Mouse (Mus musculus) forebrain, embryonic 12.5 days (tissue): ENCODE measurements around the gene Gmpr. TPM values are rescaled to one million over a fixed set of nuclear protein-coding genes. Genes with fewer than 3 reads are reported as not detected.

ENCODE experiments used
- ATAC-seq: fragments of 200-750 bp; cut with Nextera tagmentation; 2 replicates; pipeline ENCODE4 v1.8.0; 2017; ENCODE audit warnings: moderate TSS enrichment; ENCODE audit not compliant: low FRiP score
- H3K27ac ChIP-seq: fragments of 300-500 bp; sonication (generic); 2 replicates; pipeline ENCODE4 v1.5.1; 2016; ENCODE audit warnings: mild to moderate bottlenecking
- H3K27me3 ChIP-seq: fragments of 300-500 bp; sonication (generic); 2 replicates; pipeline ENCODE4 v1.6.1; 2016; ENCODE audit warnings: mild to moderate bottlenecking
- H3K36me3 ChIP-seq: fragments of 300-500 bp; sonication (generic); replicated peaks from 2 replicates; pipeline ENCODE4 v1.6.1; 2016; ENCODE audit warnings: mild to moderate bottlenecking
- H3K4me1 ChIP-seq: fragments of 300-500 bp; sonication (generic); 2 replicates; pipeline ENCODE4 v1.6.1; 2016
- H3K4me2 ChIP-seq: fragments of 300-500 bp; sonication (generic); 2 replicates; pipeline ENCODE4 v1.6.1; 2016; ENCODE audit warnings: mild to moderate bottlenecking, moderate library complexity
- H3K4me3 ChIP-seq: fragments of 300-500 bp; sonication (generic); replicated peaks from 2 replicates; pipeline ENCODE4 v1.5.1; 2016; ENCODE audit warnings: mild to moderate bottlenecking
- H3K9ac ChIP-seq: fragments of 300-500 bp; sonication (generic); 2 replicates; pipeline ENCODE4 v1.6.1; 2016; ENCODE audit warnings: mild to moderate bottlenecking
- H3K9me3 ChIP-seq: fragments of 300-500 bp; sonication (generic); 2 replicates; pipeline ENCODE4 v1.6.1; 2016
- WGBS: fragments of 180-500 bp; shearing (Covaris S2); methylation state at CpG from one replicate; pipeline ENCODE4 v1.1.7; 2016; 5-methylcytosine and 5-hydroxymethylcytosine counted together
- polyA plus RNA-seq: library from polyadenylated mRNA; unstranded; fragments of >200 nt; fragmentation: Nextera tagmentation; extraction: Ambion mirVana; gene quantifications from 2 replicates; pipeline ENCODE4 v1.2.1, GENCODE M21; 2016

Gene Gmpr
- polyA plus RNA-seq, result 13.6 and 14.4 TPM in 2 replicates

DNA sequence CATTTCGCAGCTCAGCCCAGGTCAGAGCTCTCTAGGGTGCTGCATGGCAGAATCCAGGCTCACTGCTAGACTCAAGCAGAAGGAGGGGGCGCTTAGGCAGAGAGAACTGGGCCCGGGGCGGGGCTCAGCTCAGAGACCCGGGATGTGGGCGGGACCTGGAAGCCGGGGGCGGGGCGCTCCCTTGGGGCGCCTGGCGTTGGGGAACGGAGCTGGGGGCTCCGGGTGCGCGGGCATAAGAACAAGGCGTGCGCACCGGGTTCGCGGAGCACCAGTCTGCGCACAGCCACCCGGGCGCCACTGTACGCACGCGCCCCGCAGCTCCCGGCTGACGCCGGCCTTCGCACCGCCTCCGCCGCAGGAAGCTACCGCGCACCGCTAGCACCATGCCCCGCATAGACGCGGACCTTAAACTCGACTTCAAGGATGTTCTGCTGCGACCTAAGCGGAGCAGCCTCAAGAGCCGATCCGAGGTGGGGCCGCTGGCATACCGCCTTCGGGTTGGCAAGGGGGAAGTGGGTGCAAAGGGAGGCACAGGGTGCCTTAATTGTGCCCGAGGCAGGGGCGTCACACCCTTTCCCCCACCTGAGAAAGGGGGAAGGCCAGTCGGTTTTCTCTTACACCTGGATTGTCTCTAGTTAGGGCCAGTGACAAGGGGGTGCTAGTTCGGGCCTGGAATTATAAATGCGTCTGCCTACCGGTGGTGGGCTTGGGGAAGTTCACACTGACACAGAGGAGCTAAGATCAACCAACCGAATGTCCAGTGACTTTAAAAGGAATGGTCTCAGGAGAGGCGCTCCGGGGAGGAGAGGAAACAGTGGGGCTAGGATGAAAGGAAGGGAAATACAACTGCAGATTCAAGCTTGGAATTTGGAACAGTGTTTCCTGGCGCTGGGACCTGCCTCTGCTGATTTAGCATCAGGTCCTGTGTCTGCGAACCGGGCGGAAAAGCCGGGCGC lies at the start of gene Gmpr:
Gene Gmpr (plus strand): TSS at position 171 of the 956 bp plus-strand sequence.
- H3K4me1 ChIP-seq, result peaks cover 15% of the 10 kb centered on the region
- peak within 1 kb of the TSS; percentile 53 for H3K4me3 ChIP-seq
- H3K27ac ChIP-seq, result peak within 1 kb of the TSS; percentile 26
- peak; percentile 87 for ATAC-seq
- peaks cover 38% of the 10 kb centered on the region for H3K27me3 ChIP-seq
- H3K36me3 ChIP-seq, result no peaks in the 10 kb centered on the region
- peak within 1 kb of the TSS; percentile 76 for H3K4me2 ChIP-seq
- no peaks in the 10 kb centered on the region for H3K9me3 ChIP-seq
- H3K9ac ChIP-seq, result peak within 1 kb of the TSS; percentile 56
- WGBS, result 1% methylated on average over 61 of the region's 63 CpGs

GRCm38 (mm10) chr13:45457459-45457858 lies 49.8 kb upstream of the Gmpr start:
- no peak overlapping the region for H3K4me2 ChIP-seq
- no peak for ATAC-seq
- 86% methylated on average over 7 of the region's 7 CpGs for WGBS
- no peaks in the 10 kb centered on the region for H3K36me3 ChIP-seq
- H3K4me3 ChIP-seq, result no peak overlapping the region
- H3K4me1 ChIP-seq, result peaks cover 13% of the 10 kb centered on the region
- no peaks in the 10 kb centered on the region for H3K27me3 ChIP-seq
- no peak overlapping the region for H3K9ac ChIP-seq
- no peaks in the 10 kb centered on the region for H3K9me3 ChIP-seq
- H3K27ac ChIP-seq, result no peak overlapping the region

GRCm38 (mm10) chr13:45460177-45460576 lies 47.1 kb upstream of the Gmpr start:
- Histone ChIP-seq H3K27me3 (no peaks in the 10 kb centered on the region), H3K27ac (no peak overlapping the region), H3K9me3 (no peaks in the 10 kb centered on the region), H3K9ac (no peak overlapping the region), H3K4me2 (no peak overlapping the region), H3K4me1 (peaks cover 7% of the 10 kb centered on the region), H3K36me3 (no peaks in the 10 kb centered on the region), H3K4me3 (no peak overlapping the region)
- 87% methylated on average over 3 of the region's 3 CpGs for WGBS
- ATAC-seq, result no peak

GRCm38 (mm10) chr13:45461370-45461958 lies 45.8 kb upstream of the Gmpr start:
- Histone ChIP-seq H3K27ac (no peak overlapping the region), H3K9me3 (no peaks in the 10 kb centered on the region), H3K4me3 (no peak overlapping the region), H3K4me1 (no peaks in the 10 kb centered on the region), H3K36me3 (no peaks in the 10 kb centered on the region), H3K9ac (no peak overlapping the region), H3K4me2 (no peak overlapping the region), H3K27me3 (0 out of 2 replicates have a peak, but pooled peaks cover under 1% of the 10 kb centered on the region)
- ATAC-seq, result no peak
- 87% methylated on average over 14 of the region's 14 CpGs for WGBS

DNA sequence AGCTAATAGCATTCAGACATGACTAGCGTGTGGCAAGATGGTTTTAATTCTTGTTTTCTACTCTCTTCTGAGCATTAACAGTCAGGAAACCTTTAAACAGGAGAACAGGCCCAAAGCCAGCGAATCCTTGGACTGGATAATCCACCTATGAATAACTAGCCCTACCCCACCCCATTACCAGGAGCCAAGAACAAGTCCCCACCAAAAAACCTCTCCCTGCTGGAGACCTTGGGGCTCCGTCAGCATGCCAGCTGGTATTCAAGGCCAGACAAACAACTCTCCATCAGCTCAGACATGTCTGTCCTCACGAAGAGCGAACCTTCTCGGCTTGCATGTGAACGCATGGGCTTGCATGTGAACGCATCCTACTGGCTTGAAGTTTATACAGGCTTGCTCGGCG lies 41.6 kb upstream of the Gmpr start:
- H3K4me2 ChIP-seq, result no peak overlapping the region
- WGBS, result 83% methylated on average over 10 of the region's 10 CpGs
- H3K9me3 ChIP-seq, result no peaks in the 10 kb centered on the region

GRCm38 (mm10) chr13:45466031-45466519 lies 41.2 kb upstream of the Gmpr start:
- WGBS, result 59% methylated on average over 10 of the region's 10 CpGs

More for the DNA sequence above, 41.6 kb upstream of the Gmpr start:
- peaks cover 30% of the 10 kb centered on the region for H3K27me3 ChIP-seq
- peaks cover 16% of the 10 kb centered on the region for H3K4me1 ChIP-seq
- no peak overlapping the region for H3K27ac ChIP-seq
- H3K9ac ChIP-seq, result no peak overlapping the region
- H3K36me3 ChIP-seq, result no peaks in the 10 kb centered on the region
- ATAC-seq, result no peak
- H3K4me3 ChIP-seq, result no peak overlapping the region

DNA sequence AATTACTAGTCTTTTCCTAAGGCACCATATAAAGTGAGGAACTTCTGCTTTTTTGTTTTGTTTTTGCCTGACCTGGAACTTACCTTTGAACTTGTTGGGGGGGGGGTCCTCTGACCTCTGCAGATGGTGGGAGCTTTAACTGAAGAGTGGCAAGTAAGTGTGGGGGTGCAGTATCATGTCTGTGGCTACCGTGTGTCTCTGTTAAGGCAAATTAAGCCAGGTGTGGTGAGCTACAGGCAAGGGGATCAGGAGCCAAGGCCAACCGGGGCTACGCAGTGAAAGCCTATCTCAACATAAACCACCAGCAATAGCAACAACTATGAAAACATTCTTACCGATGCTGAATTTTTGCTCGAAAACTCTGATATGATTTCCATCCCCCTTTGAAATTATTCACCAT lies 38.5 kb upstream of the Gmpr start:
- no peak for ATAC-seq
- Histone ChIP-seq H3K4me1 (peaks cover 16% of the 10 kb centered on the region), H3K27me3 (peaks cover 52% of the 10 kb centered on the region), H3K4me2 (no peak overlapping the region), H3K9me3 (no peaks in the 10 kb centered on the region), H3K9ac (no peak overlapping the region), H3K27ac (no peak overlapping the region), H3K4me3 (no peak overlapping the region), H3K36me3 (no peaks in the 10 kb centered on the region)
- WGBS, result 82% methylated on average over 5 of the region's 5 CpGs

More at GRCm38 (mm10) chr13:45466031-45466519, 41.2 kb upstream of the Gmpr start:
- Histone ChIP-seq H3K4me3 (no peak overlapping the region), H3K36me3 (no peaks in the 10 kb centered on the region), H3K9me3 (no peaks in the 10 kb centered on the region), H3K27ac (no peak overlapping the region), H3K9ac (no peak overlapping the region), H3K4me2 (no peak overlapping the region), H3K27me3 (peaks cover 33% of the 10 kb centered on the region), H3K4me1 (peaks cover 16% of the 10 kb centered on the region)
- ATAC-seq, result no peak

GRCm38 (mm10) chr13:45469481-45470301 lies 37.6 kb upstream of the Gmpr start:
- H3K4me2 ChIP-seq, result 0 out of 2 replicates have a peak overlapping the region, but pooled peaks have one; percentile 2
- no peak overlapping the region for H3K9ac ChIP-seq
- H3K9me3 ChIP-seq, result no peaks in the 10 kb centered on the region
- WGBS, result 36% methylated on average over 19 of the region's 19 CpGs
- H3K4me3 ChIP-seq, result no peak overlapping the region
- 0 out of 2 replicates have a peak overlapping the region, but pooled peaks have one; percentile 36 for H3K27ac ChIP-seq
- no peak for ATAC-seq
- peaks cover 16% of the 10 kb centered on the region for H3K4me1 ChIP-seq
- no peaks in the 10 kb centered on the region for H3K36me3 ChIP-seq
- peaks cover 61% of the 10 kb centered on the region for H3K27me3 ChIP-seq

DNA sequence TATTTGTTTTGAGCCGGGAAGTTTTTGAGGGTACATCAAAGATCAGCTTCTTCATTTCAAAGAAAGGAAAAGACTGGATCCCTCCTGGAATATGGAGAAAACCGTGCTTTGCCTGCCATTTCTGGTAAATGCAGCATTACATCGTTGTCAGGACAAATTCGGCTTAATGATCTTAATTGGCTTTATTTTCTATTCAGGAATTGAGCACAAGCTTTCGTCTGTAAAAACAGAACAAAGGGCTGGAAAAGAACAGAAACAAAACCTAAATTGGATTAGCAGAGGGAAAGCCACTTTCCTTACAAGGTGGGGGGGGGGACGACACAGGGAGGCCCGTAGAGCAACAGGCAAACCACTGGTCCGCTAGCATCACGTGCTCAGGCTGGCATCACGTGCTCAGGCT lies 33.9 kb upstream of the Gmpr start:
- peaks cover 73% of the 10 kb centered on the region for H3K27me3 ChIP-seq
- no peak overlapping the region for H3K4me3 ChIP-seq
- H3K4me2 ChIP-seq, result no peak overlapping the region
- H3K27ac ChIP-seq, result no peak overlapping the region
- no peaks in the 10 kb centered on the region for H3K9me3 ChIP-seq
- no peaks in the 10 kb centered on the region for H3K36me3 ChIP-seq
- H3K4me1 ChIP-seq, result peaks cover 16% of the 10 kb centered on the region
- H3K9ac ChIP-seq, result no peak overlapping the region
- no peak for ATAC-seq
- 20% methylated on average over 8 of the region's 10 CpGs for WGBS

DNA sequence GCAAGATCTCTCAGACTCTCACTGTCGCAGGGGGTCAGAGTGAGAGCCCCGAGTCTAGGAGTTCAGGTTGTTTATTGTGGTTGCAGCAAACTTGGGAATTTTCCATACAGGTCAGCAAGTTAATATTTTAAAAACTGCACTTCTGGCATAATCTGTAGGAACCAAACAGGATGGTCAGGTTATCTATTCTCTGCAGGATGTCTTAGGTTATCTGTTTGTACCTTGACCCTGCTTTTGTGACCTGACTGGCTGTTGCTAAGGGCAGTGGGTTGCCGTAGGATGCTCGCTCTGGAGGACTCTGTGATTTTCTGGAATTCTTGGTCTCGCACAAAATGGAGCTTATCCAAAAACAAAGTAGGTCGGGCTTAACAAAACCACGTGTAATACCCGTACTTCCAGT lies 31.9 kb upstream of the Gmpr start:
- no peak overlapping the region for H3K4me2 ChIP-seq
- 83% methylated on average over 8 of the region's 8 CpGs for WGBS
- ATAC-seq, result no peak

GRCm38 (mm10) chr13:45477183-45477582 lies 30.1 kb upstream of the Gmpr start:
- Histone ChIP-seq H3K9me3 (no peaks in the 10 kb centered on the region), H3K36me3 (no peaks in the 10 kb centered on the region), H3K4me2 (no peak overlapping the region), H3K27me3 (peaks cover 42% of the 10 kb centered on the region), H3K27ac (no peak overlapping the region), H3K4me3 (no peak overlapping the region), H3K9ac (no peak overlapping the region), H3K4me1 (no peaks in the 10 kb centered on the region)
- ATAC-seq, result no peak
- 33% methylated on average over 3 of the region's 3 CpGs for WGBS

More for the DNA sequence above, 31.9 kb upstream of the Gmpr start:
- Histone ChIP-seq H3K4me3 (no peak overlapping the region), H3K27me3 (peaks cover 59% of the 10 kb centered on the region), H3K27ac (no peak overlapping the region), H3K36me3 (no peaks in the 10 kb centered on the region), H3K9me3 (no peaks in the 10 kb centered on the region), H3K9ac (no peak overlapping the region), H3K4me1 (peaks cover 3% of the 10 kb centered on the region)

- whole genome bisulfite sequencing, result 78% methylated on average over 6 of the region's 6 CpGs
- Histone ChIP-seq H3K4me1 (no peaks in the 10 kb centered on the region), H3K27ac (no peak overlapping the region), H3K9me3 (no peaks in the 10 kb centered on the region), H3K4me3 (no peak overlapping the region), H3K9ac (no peak overlapping the region), H3K4me2 (no peak overlapping the region), H3K36me3 (no peaks in the 10 kb centered on the region), H3K27me3 (peaks cover 22% of the 10 kb centered on the region)
- ATAC-seq, result no peak
Observed at GRCm38 (mm10) chr13:45479951-45480350, 27.3 kb upstream of the Gmpr start.
